Mouse (Mus musculus) skeletal muscle tissue, postnatal 0 days (tissue): ENCODE data around the gene Nprl3. TPM values are rescaled to one million over a fixed set of nuclear protein-coding genes. Genes with fewer than 3 reads are reported as not detected.

Source experiments
- polyA plus RNA-seq: library from polyadenylated mRNA; unstranded; fragments of >200 nt; fragmentation: Nextera tagmentation; extraction: Ambion mirVana; gene quantifications from 2 replicates; pipeline ENCODE4 v1.2.1, GENCODE M21; 2015

The Nprl3 gene
- 19.0 and 21.6 TPM in 2 replicates for polyA plus RNA-seq

DNA sequence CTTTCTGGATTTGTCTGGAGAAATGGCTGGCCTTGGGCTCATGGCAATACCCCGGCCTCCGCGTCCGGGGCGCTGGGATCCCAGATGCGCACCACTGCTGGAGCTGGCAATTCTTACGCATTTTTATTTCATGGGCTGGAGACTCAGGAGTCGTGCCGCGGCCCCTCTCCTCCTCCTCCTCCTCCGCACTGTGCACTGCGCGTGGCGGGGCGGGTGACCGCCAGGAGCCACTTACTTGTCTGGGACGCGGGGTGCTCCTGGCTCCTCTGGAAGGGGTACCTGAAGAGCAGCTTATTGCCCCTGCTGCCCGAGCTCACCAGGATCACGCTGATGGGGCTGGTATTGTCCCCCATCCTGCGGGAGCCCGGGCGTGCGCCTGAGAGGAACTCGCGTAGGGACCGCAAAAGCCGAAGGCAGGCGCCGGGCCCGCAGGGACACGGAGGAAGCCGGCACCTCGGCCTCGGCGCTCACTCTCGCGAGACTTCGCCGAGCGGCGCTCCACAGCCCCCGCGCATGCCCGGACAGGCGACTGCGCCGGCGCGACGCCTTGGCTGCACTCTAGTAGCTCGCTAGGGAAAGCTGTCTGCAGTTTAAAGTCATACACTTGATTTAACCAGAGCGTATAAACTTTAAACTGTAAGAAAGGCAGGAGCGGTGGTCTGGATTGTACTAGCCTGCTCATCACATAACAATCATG lies at the start of gene Nprl3:
Gene Nprl3 (minus strand): TSS at position 520 of the 697 bp plus-strand sequence.

DNA sequence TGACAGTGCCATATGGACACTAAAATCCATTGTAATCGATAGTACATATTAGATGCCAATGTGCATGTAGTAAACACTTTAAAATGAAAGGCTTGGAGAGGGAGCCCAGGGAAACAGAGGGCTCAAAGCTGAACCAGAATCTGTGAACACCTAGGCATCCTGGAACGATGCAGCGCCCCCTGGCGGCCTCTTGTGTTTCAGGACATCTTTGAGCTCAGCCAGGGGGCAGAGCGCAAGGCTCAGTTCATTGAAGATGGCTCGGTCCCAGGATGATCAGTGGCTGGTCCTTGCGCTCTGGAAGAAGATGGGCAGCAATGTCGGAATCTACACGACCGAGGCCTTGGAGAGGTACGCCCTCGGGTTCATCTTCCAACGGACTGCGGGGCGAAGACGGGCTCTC lies 32.4 kb upstream of the Nprl3 start, which contains the start of gene Hbq1a:
Gene Hbq1a (plus strand): TSS at position 205 of the 400 bp plus-strand sequence.

DNA sequence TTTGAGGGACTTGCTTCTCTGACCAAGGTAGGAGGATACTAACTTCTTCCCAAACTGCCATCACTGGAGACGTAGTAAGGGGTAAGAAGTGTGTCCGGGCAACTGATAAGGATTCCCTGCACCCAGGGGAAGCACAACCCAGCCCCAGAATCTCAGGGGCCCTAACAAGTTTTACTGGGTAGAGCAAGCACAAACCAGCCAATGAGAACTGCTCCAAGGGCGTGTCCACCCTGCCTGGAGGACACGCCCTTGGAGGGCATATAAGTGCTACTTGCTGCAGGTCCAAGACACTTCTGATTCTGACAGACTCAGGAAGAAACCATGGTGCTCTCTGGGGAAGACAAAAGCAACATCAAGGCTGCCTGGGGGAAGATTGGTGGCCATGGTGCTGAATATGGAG lies 28.7 kb upstream of the Nprl3 start, which contains the start of gene Hba-a2:
Gene Hba-a2 (plus strand): TSS at position 287 of the 400 bp plus-strand sequence.

DNA sequence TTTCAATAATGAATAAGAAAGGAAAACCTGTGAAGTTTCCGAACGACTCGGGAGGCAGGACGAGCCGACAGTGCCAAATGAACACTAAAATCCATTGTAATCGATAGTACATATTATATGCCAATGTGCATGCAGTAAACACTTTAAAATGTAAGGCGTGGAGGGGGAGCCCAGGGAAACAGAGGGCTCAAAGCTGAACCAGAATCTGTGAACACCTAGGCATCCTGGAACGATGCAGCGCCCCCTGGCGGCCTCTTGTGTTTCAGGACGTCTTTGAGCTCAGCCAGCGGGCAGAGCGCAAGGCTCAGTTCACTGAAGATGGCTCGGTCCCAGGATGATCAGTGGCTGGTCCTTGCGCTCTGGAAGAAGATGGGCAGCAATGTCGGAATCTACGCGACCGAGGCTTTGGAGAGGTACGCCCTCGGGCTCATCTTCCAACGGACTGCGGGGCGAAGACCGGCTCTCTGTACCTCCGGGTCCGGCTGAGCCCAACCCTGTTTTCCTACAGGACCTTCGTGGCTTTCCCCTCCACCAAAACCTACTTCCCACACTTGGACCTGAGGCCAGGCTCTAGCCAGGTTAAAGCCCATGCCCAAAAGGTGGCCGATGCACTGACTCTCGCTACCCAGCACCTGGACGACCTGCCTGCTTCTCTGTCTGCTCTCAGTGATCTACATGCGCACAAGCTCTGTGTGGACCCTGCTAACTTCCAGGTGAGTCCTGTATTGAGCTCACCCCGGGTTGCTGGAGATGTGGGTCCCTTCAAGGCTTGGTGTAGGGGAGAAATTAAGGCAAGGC lies 19.4 kb upstream of the Nprl3 start, which contains the start of gene Hbq1b:
Gene Hbq1b (plus strand): TSS at position 271 of the 798 bp plus-strand sequence.

DNA sequence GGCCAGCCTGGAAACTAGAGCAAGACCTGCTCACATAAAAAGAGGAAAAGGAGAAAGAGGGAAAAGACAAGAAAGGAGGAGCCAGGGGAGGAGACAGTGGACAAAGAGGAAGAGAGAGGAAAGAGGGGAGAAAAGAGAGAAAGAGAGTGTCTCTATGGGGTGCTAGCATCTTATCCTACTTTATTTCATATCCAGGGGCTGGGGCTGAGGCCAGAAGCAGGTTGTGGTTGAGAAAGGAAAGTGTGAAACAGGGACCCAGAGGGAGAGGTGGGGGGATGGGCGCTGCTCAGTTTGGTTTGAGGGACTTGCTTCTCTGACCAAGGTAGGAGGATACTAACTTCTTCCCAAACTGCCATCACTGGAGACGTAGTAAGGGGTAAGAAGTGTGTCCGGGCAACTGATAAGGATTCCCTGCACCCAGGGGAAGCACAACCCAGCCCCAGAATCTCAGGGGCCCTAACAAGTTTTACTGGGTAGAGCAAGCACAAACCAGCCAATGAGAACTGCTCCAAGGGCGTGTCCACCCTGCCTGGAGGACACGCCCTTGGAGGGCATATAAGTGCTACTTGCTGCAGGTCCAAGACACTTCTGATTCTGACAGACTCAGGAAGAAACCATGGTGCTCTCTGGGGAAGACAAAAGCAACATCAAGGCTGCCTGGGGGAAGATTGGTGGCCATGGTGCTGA lies 15.7 kb upstream of the Nprl3 start, which contains the start of gene Hba-a1:
Gene Hba-a1 (plus strand): TSS at position 421 of the 687 bp plus-strand sequence.

DNA sequence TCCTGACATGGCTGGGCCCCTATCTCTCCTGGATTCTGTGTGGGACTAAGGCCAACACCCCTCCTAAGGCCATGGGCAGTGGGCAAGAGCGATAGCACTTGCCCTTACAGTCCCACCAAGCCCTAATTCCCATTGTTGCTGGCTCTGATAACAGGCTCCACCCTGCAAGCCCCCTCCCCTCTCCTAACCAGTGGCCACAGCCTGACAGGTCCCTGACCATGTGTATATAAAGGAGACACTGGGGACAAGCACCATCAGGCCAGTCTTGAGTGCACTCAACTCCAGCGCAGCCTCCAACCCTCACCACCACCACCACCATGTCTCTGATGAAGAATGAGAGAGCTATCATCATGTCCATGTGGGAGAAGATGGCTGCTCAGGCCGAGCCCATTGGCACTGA lies 8.8 kb upstream of the Nprl3 start, which contains the start of gene Hba-x:
Gene Hba-x (plus strand): TSS at position 54 of the 400 bp plus-strand sequence.

DNA sequence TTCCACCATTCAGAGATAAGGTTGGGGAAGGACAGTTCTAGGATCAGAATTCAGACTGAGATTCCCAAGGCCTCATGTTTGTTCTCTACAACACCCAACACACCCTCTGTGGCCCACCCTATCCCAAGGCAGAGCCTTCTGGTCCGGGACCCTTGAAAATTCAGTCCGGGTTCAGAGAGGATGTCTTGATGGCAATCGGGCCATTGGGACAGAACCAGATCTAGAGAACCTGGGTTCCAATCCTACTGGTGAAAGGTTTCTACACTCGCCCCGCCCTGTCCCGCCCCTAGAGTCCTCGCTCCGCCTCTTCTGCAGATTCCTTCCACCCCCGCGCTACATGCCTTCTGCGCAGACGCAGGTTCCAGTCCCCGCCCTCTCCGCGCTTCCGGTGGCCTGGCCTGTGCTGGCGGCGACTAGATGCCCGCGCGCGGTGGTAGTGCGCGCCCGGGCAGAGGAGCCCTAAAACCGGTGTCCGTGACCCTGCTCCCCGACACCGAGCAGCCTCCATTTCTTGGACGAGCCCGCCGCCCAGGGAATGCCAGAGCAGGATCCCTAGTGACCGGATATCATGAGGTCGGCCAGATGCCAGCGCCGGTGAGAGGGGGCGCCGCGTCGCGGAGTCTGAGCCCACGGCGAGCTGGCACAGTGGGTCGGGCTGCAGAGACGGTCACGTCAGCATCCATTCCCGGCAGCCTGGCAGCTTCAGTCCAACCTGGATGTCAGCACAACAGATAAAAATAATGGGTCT lies 41.2 kb downstream of the Nprl3 start, which contains the start of gene Mpg:
Gene Mpg (plus strand): TSS at position 382 of the 748 bp plus-strand sequence.

DNA sequence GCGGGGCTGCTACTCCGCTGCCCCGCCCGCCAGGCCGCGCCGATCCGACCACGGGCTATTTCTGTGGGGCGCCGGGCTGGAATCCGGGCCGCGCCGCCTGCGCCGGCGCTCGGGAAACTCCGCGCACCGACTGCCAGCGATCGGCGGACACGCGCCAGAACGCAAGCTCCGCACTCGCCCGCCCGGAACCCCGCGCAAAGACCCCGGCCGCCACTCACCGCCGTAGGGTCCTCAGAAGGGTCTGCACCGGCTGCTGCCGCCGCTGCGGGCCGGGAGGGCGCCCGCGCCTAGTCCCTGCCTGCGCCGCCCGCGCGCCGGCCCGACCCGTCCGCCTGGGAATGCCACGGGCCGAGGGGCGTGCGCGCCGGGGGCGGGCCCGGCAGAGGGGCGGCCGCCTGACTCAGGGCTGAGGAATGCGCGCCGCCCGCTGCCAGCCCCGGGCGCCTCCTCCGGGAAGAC lies 45.5 kb downstream of the Nprl3 start, which contains the start of gene Rhbdf1:
Gene Rhbdf1 (minus strand): TSS at position 350 of the 459 bp plus-strand sequence.

DNA sequence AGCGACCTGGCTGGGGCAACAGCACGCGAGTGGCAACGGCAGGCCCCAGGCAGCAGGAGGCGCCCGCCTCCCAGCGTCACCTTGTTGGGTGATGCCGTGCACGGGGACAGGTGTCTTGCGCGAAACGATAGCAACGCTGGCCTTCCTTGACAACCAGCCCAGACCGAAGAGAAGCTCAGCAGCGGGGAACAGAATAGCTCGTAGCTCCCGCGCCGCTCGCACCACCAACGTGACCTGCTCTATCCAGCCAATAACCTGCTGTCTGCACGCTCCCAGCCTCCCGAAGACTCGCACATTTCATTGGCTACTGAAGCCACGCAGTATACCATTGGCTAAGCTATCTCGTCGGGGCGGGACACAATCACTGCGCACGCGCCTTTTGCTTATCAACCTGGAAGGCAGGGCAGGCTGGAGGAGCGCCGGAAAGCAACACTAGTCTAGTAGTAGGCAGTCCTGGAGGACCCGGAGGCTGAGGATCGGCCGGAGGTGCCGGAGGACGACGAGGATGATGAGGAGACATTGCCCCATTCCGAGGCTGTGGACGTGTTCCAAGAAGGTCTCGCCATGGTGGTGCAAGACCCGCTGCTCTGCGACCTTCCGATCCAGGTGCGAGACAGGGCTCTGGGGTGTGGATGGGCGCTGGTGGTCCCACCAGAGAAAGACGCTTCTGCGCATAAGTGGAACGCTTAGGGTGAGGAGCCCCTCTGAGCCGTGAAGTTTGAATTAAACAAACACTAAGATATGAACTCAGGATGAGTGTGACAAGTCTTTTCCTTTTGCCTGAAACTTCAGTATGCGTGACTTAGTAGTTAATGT lies 62.2 kb downstream of the Nprl3 start, which contains the start of gene Snrnp25:
Gene Snrnp25 (plus strand): TSS at position 358 of the 816 bp plus-strand sequence.

DNA sequence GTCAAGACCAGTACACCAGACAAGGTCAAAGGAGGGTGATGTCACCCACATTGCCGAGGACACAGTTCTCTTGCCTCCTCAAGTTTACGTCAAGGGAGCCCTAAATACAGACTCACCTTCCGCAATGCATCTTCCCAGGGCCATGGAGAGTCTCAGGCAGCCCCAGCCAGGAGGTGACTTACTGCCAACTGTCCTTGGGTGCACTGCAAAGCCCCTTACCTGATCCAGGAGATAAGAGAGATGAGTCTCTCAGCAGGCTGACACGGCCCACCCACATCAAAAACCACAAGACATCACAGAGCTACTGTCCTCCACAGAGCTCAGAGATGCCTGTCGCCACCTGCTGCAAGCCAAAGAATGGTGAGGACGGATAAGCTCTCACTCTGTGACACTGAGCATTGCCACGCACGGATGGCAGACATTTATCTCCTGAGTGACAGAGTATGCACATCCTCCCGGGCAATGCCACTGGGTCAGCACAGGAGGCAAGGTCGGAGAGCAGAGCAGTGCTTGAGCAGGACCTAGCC lies 67.4 kb downstream of the Nprl3 start, which contains the start of gene Il9r:
Gene Il9r (minus strand): TSS at position 205 of the 527 bp plus-strand sequence.

Other genes with a start within 250 kb of the Nprl3 start
- gene Il9r, start 67.4 kb downstream of the Nprl3 start, polyA plus RNA-seq: 0.06 TPM in 1 of 2 replicates, not detected in the other
- 13.7 and 19.0 TPM in 2 replicates for gene Snrnp25, start 62.3 kb downstream of the Nprl3 start, polyA plus RNA-seq
- 43.7 and 46.3 TPM in 2 replicates for gene Rhbdf1, start 45.4 kb downstream of the Nprl3 start, polyA plus RNA-seq
- 17.7 and 20.4 TPM in 2 replicates for gene Mpg, start 41.2 kb downstream of the Nprl3 start, polyA plus RNA-seq
- 0.19 TPM in 1 of 2 replicates, not detected in the other for gene Hba-x, start 8.7 kb upstream of the Nprl3 start, polyA plus RNA-seq
- 1,152 and 1,351 TPM in 2 replicates for gene Hba-a1, start 15.8 kb upstream of the Nprl3 start, polyA plus RNA-seq
- gene Hbq1b, start 19.3 kb upstream of the Nprl3 start, polyA plus RNA-seq: 0.77 TPM in 1 of 2 replicates, not detected in the other
- gene Hba-a2, start 28.8 kb upstream of the Nprl3 start, polyA plus RNA-seq: 2,779 and 3,226 TPM in 2 replicates
- not detected in 2 replicates for gene Hbq1a, start 32.4 kb upstream of the Nprl3 start, polyA plus RNA-seq
- gene Sh3pxd2b, start 80.1 kb upstream of the Nprl3 start, polyA plus RNA-seq: 7.7 and 8.4 TPM in 2 replicates
- gene Ubtd2, start 187.7 kb upstream of the Nprl3 start, polyA plus RNA-seq: 35.0 and 36.2 TPM in 2 replicates